Mouse (Mus musculus) cerebellum, postnatal 4 days (tissue): ENCODE data around the gene Cfap97.
"Not testable (repeated sequence)": the region's sequence is repeated elsewhere in the genome, so short reads cannot be mapped to it uniquely, and the experiment has no call there.

Experiments used
- DNase-seq, 2 experiments: peaks; one replicate each; pipeline ENCODE4 v3.0.0; 2022; ENCODE audit warnings: low spot score in 2 of 2, mixed read lengths in 1 of 2

Cfap97 gene

DNA sequence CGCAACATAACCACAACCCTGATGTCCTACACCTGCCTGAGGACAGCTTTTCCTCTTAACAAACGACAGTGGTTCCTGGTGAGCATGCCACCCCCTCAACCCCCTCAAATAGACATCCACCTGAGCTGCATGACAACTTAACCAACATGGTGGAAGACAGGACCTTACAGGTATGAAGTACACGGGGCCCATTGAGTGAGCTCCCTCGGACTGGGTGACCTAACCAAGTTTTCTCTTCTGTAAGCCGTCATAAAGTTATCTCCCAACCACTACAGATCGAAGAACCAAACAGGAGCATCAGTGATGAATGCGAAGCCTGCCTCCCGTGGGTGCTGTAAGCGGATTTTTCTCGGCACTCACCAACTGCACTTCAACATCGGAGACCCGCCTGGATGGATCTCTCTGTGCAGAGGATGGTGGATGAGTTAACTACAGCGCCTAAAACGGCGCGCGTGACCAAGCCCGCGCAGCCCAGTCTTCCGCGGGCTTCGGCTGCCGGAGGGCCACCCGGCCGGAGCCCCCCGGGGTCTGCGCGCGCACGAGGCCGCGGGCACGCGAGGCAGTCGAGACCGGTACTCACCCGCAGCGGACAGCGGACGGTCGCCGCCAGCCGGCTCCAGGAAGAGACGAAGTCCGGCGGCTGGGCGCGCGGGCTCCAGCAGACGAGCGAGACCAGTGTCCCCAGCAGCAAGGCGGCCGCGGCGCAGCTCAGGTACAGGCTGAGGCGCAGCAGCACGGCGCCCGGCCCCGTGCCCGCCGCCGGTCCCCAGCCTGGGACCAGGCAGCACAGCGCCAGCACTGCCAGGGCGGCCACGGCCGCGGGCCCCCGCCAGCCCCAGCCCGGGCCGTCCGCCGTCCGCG is at the start of gene Cfap97:
Gene Cfap97 (plus strand): TSS at position 570 of the 861 bp plus-strand sequence.
- peak in 1 of 2 experiments; percentile 64 for DNase-seq

DNA sequence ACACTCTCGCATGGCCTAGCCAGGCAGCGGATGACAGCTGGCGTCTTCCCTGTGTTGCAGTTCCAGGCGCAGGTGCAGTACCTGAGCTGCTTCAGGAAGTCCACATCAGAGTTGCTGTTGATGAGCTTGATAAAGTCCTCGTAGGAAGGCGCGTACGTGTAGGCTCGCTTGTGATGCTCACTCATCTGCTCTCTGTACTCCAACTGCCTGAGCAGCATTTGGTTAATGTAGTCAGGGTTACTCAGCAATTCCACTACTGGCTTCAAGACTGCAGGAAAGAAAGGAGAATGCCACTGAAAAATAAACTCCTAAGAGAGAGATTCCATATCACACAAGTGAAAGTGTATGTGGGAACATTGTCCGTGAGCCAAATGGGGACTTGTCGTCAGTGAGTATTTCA is 48.1 kb upstream of the Cfap97 start:
- DNase-seq, result no peak

DNA sequence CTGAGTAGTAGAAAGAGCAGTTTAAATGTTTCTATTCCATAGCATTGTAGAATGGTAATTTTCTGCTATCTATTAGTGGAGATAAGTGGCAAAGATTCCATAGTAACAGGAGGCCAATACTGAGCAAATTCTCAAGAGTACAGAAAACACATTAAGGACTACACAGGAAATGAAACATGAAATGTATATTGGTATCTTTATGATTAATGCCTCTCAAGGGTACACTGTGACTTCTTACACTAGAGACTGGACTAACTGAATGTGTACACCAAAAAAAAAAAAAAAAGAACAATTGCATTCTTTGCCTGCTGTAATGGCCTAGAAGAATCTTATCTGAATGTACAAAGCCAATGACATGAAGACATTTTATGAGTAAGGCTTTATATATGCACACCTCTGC is 43.9 kb upstream of the Cfap97 start:
- no peak for DNase-seq

DNA sequence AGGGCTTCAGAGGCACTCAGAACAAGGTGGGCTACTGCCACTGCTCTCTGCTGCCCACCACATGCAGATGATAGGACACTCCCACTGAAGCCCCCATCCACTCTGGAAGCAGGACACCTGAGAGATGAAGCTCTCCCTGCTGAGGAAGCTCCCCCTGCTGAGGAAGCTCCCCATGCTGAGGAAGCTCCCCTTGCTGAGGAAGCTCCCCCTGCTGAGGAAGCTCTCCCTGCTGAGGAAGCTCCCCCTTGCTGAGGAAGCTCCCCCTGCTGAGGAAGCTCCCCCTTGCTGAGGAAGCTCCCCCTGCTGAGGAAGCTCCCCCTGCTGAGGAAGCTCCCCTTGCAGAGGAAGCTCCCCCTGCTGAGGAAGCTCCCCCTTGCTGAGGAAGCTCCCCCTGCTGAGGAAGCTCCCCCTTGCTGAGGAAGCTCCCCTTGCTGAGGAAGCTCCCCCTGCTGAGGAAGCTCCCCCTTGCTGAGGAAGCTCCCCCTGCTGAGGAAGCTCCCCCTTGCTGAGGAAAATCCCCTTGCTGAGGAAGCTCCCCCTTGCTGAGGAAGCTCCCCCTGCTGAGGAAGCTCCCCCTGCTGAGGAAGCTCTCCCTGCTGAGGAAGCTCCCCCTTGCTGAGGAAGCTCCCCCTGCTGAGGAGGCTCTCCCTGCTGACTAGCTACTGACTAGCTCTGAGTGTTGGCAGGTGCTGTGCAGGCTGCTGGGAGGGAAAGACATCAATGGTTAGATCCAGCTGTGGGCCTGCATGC is 38.0 kb upstream of the Cfap97 start:
- not testable (repeated sequence) for DNase-seq

DNA sequence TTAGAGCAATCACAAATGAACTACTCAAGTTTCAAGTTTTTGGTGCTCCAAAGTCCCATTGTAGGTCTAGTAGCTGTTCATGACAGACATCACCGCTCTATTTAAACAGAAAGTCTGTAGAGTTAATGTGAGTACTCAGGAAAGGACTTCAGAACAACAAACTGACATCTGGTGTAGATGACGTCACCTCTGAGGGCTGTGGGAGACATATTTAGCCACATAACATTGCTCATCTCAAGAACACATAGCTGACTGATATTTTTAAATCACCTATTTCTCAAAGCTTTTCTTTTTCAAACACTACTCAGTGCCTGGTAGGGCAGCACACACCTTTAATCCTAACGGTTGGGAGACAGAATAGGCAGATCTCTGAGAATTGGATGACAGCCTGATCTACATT is 34.4 kb upstream of the Cfap97 start:
- DNase-seq, result no peak

DNA sequence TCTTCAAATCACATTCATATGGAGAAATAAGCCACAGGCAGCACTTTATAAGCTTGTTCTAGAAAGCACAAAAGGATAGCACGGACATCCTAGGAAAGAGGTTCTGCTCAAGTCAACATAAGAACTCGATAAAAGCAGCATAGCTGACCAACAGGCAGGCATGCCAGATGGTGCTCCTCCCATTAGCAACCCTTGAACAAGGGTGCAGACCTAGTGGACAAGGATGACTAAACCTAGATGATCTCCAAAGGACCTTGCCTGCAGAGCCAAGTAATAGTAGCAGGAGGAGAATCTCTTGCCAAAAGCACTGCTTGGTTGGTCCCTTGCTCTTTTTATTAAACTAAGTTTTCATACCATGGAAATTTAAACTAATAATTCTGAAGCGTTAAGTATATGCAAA is 32.4 kb upstream of the Cfap97 start:
- no peak for DNase-seq

DNA sequence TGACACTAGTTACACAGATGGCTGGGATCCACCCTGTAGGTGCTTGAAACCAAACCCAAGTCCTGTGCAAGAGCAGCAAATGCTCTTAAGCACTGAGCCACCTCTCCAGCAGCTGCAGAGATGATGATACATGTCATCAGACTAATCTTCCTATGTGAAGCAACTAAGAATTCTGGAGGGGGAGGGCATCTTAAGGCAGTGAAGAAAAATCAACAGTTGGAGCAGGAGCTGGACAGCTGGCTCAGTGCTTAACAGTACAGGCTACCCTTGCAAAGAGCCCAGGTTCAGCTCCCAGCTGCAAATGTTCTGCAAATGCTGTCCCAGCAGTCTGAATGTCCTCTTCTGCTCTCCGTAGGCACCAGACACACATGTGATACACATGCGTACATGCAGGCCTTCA is 29.1 kb upstream of the Cfap97 start:
- DNase-seq, result no peak

DNA sequence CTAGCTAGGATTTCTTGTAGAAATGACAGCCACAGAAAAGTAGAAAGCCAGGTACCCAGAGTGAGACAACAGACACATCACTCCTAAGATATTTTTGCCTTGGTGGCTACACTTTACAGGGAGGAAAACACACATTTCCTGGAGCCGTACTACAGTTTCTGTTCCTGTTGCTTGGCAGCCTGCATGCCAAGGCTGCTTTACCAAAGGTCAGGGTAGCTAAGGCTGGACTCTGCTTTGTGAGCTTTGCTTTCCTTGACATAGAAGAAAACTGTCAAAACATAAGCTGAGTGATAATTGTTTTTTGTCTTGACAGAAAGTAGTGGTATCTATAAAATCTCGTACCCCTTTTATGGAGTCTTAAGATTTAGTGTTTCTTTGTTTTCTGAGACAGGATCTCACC is 21.1 kb upstream of the Cfap97 start:
- no peak for DNase-seq

DNA sequence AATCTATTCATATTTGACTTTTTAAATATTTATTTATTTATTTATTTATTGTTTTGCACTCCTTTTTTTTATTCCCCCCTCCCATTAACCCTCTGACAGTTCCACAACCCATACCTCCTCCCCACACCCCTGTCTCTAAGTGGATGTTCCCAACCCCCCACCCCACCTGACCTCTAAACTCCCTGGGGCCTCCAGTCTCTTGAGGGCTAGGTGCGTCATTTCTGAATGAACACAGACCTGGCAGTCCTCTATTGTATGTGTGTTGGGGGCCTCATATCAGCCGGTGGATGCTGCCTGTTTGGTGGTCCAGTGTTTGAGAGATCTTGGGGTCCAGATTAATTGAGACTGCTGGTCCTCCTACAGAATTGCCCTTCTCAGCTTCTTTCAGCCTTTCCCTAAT is 16.0 kb upstream of the Cfap97 start:
- DNase-seq, result not testable (repeated sequence)

DNA sequence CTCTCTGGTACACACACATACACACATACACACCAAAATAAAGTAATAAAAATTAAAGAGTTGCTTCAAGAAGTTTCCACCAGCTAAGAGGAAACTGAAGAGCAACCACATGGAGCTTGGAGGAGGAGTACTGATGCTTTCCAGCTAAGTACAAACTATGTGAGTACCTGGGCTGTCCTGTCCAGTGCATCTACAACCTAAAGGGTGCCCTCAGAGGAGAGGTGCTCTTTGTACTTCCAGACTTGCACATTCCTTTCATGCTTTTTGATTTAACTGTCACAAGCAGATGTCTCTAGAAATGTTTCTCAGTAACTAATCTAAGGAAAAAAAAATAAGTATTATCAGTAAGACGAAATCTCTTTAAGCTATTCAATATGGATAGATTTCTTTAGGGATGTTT is 14.2 kb upstream of the Cfap97 start:
- DNase-seq, result no peak

DNA sequence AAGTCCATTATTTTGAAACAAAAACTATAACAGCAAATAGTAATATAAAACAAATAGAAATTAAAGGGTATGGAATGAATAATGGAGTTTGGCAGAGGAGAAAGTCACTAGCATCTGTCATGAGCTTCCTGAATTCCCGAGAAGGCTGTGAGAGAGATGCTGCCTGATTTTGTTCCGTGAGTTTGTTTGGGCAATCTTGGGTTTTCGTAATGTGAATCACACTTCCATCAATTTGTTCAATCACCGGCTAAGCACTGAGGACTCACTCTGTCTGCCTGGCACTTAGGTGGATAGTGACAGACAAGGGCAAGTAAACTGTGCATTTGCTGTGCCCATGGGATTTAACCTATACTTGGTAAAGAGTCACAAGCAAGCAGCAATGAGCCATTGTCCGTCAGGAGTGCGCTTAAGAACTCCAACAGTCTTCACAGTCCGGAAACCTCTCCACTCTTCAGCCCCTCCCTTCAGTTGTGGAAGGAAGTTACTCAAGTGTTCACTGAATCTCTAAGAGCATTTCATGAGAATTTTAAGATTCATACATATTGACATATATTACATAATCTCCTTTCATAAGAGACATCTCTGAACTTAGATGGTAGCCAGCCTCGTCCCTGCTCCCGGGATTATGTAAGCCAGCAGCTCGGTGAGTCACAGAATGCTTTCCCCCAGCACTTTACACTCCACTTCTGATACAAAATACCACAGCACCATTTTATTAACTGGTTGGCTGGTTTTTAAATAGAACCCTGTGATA is 13.6 kb upstream of the Cfap97 start:
- DNase-seq, result no peak

DNA sequence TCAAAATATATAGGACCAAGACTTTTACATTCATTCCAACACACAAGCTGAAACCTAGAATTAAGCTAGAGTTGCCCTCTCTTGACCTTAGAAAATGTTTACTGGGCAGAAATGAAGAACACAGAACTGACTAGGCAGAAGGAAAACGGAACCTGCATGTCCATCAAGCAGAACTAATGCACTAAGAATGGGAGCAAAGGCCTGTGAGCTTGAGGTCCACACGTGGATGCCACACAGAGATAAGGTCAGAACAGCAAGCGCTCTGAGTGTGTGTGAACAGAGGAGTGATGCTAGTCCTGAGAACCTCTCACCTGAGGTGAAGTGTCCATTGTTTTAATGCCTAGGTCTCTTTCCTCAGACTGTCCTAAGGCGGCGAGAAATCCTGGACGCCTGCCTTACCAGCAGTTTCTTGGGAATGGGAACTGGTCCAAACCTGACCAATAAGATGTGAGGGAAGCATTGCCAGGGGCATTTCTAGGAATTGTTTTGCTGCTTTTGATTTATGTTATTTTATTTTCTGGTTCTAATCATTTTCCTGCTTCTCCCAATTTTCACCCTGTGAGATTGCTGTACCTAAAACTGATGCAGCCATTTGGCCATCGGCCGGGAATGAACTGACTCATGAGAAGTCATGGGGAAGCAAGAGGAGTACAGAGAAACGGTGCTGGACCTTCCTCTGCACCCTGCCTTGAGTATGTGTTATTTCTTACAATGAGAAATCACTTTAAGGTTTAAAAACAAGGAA is 11.0 kb upstream of the Cfap97 start:
- DNase-seq, result no peak

DNA sequence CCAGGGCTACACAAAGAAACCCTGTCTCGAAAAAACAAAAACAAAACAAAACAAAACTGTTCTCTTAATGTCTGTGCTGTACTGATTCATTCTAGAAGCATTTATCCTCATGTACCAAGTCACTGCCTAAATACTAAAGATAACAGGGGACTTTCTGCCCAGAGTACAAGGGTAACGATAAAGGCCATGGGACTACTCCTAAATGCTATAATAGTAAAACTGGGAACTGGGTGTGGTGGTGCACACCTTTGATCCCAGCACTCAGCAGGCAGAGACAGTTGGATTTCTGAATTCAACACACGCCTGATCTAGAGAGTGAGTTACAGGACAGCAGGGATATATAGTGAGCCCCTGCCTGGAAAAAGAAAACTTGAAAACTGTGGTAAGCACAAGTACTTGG is 9.9 kb upstream of the Cfap97 start:
- no peak for DNase-seq

DNA sequence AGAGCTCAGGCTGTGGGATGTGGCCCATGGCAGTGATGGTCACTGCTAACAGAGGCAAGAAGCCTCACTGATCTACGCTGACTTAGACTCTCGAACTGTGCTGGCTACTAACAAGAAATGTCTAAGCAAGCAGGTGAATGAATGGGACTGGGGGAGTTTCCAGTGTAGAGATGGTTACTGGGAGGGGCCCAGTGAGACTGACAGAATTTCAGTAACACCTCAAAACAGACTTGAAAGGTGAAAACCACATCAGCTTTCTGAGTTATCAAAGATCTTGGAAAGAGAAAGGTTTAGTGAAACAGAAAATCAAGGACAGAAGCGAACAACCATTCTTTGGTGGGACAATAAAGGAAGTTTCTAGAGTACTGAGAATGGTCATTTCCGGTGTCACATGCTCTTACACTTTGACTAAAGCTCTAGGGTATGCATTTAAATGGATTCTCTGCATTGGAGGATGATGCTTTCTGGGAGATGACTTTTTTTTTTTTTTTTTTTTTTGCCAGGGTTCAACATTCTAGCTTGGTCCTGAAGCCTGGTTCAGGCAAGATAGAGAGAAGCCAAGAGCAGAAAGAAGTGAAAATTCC is 9.0 kb upstream of the Cfap97 start:
- DNase-seq, result no peak

DNA sequence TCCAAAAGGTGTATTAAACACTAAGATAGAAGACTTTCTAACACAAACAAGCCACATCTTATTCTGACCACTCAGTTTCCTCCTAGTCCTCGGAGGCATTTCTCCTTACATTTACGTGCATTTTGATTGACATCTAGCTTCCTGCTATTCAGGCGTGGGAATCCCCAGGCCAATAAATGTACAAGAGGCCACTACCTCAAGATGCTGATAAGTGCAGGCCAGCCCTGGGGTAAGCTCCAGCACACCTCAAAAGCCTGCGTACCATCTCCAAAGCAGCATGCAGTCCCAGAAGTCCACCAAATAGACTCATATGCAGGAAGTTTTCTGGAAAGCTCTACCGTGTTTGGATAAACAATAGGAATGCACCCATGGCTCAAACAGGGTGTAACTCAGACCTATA is 8.1 kb upstream of the Cfap97 start:
- no peak for DNase-seq

DNA sequence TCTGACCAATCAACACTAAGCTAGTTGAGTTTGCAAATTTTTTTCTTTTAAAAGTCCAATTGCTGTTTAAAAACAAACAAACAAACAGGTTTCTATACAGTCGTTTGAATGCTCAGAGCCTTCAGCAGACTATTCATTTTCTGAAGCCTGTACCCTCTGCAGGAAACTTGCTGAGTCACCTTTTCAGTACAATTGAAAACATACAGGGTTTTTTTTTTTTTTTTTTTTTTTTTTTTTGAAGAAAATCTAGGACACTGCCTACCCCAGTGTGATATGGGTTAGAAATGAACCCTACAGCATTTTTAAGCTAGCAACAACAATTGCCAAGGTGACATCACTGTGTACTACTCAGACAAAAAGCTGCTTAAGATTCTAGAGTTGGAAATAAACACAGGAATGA is 7.6 kb upstream of the Cfap97 start:
- no peak for DNase-seq

DNA sequence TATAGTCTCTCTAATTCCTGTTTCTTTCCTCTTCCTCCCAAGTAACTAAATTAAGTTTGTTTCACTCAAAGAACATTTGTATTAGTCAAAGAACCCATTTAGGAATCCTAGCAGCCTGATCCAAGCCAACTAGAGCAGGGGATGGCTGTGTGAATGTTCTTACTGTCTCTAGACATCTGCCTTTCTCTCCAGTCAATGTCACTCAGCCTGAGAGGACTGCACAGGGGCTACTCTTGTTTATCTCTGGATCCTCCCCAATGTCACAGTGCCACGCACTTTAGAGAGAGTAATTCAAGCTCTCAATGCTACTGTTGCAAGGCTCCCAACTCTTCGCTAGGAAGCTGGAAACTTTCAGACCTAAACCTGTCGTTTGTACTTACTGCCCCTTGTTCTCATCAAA is 5.4 kb upstream of the Cfap97 start:
- DNase-seq, result no peak

DNA sequence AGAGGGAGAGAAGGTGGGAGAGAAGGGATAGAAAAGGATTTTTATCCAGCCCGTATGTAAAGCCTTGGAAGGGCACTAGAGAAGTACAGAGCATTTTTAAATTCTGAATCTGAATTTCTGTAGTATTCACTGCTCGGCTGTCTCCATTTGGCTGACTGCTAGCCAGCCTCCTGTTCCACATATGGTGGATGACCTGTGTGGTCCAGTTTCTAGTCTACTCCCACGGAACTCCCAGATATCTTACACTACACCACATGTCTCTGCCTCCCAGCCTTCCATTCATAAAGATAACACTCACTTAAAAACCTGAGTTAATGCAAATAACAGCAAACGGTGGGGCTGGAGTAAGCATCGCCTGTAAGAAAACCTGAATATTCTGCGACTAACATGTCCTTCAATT is 2.3 kb upstream of the Cfap97 start:
- DNase-seq, result no peak

DNA sequence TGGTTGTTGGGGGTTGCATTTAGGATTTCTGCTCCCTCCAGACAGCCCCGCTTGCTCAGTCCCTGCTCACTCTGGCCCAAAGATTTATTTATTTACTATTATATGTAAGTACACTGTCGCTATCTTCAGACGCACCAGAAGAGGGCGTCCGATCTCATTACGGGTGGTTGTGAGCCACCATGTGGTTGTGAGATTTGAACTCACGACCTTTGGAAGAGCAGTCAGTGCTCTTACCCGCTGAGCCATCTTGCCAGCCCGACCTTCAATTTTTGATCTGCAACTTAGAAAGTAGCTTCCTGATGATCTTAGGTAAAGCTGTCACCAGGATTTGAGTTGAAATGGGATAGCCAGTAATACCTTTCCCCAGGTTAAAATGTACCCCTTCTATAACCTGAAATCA is 1.8 kb upstream of the Cfap97 start:
- DNase-seq, result no peak

DNA sequence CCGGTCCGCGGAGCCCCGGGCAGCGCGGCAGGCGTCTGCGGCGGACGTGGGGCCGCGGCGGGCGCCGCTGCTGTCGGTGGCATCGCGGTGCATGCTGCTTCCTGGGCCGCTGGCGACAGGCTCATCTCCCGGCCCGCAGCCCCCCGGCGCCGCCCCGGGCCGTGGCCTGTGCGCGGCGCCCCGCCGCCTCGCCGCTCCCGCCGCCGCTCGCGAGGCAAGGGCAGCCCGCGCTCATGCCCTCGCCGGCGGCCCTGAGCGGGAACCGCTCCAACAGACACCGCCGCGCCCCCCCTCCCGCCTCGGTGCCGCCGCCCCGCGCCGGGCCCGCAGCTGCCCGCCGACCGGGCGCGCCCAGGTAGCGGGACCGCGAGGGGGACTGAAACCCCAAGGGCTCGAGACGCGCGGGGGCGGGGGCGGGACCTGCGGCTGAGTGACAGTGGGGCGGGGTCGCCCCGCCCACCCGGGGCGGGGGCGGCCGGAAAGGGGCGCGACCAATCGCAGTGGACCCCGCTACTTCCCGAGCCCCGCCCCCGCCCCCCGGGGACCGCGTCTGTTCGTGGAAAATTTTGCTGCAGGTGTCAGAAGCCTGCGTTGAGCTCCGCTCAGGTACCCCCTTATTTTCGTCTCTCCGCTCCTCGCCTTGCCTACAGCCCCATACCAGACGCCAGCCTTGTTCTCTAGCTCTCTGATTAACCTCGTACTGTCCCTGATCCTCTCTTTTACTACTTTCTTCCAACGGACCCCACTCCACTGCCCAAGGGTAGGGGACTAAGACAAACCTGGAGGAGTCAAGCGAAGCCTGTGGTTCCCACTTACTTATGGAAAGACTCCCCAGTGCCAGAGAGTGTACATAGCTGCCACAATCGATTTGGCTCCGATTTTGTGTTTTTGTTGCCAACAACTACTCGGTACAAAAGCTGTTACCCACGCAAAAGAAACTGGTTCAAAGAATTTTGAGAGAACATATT is 777 bp downstream of the Cfap97 start, which contains the start of gene Snx25:
Gene Snx25 (minus strand): TSS at position 96 of the 968 bp plus-strand sequence.
- DNase-seq, result peak; percentile 78 to 85
